Mouse (Mus musculus): ENCODE data around the gene Cbx7. TPM values are rescaled to one million over a fixed set of nuclear protein-coding genes. Genes with fewer than 3 reads are reported as not detected.
A peak's percentile ranks its signal among the peaks of the same experiment; 100 is the strongest.

Cbx7 gene
- total RNA-seq, 2 experiments from 2014 or later = 12.8 to 15.1 TPM

DNA sequence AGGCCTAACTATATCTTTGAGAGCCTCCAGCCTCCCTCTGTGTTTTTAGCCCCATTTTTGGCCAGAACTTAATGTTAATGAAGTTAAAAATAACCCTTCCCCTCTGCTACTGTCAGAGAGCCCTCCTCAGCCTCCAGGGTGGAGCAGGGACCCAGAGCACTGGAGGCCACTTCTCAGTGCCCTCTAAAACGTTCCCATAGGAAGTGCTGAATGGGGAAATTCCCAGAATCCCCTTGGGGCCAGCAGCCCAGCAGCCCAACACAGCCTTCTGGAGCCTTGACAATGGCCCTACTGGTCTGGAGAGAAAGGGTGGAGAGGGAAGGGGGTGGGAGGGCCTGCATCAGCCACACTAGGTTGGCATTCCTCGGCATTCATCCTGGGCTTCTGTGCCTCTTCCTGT is 32.7 kb upstream of the Cbx7 start:
- no peak for DNase-seq (ENCODE audit: low spot score in 2 of 2)

DNA sequence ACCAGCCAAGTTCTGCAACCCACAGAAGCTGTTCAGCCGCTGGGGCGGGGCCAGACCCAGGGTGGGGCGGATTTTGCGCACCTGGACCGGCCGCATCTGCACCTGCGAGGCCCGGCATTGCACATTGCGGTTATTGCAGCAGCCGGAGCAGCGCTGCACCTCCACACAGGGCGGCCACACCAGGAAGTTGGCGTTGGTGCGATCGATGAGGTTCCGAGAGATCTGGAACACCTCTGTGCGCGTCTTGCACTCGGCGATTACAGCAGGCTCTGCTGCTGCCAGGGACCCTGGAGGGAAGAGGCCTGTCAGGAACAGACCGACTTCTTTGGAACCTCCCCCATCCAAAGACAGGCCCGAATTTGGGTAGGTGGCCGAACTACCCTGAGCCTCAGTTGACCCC is 30.7 kb upstream of the Cbx7 start:
- DNase-seq (ENCODE audit: low spot score in 2 of 2) = no peak

DNA sequence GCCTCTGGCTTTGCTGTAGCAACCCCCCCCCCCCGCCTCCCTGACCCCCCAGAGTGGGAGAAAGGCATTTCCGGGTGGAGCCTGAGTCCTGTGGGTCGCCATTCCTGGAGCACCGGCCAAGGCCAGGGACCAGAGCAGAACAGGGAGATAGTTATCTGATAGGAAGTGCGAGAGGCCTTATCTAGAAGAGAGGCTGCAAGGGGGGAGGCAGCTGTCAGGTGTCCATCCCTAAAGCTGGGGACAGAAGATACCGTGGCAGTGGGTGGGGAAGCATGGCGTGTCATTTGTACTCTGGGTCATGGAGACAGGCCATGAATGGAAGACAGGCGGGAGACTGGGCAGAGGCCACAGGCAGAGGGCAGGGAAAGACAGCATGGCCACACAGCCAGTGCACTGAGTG is 29.8 kb upstream of the Cbx7 start:
- no peak for DNase-seq (ENCODE audit: low spot score in 2 of 2)

DNA sequence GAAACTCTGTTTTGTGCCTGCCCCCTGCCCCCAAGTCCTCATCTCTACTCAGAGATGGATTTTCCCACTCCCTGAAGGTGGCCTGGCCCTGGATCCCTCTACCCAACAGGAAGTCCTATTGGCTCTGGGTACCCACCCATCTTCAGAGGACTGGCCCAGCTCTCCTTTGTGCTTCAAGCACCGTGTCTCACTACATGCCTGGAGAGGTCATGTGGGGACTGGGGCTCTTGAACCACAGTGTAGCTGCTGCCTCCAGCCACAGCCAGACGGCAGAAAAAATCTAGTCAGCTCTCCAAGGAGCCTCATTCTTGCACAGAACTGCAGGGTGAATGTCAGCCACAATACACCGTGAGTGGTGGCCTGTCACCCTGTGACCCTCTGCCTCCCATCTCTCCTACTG is 27.1 kb upstream of the Cbx7 start:
- no peak for DNase-seq (ENCODE audit: low spot score in 2 of 2)

DNA sequence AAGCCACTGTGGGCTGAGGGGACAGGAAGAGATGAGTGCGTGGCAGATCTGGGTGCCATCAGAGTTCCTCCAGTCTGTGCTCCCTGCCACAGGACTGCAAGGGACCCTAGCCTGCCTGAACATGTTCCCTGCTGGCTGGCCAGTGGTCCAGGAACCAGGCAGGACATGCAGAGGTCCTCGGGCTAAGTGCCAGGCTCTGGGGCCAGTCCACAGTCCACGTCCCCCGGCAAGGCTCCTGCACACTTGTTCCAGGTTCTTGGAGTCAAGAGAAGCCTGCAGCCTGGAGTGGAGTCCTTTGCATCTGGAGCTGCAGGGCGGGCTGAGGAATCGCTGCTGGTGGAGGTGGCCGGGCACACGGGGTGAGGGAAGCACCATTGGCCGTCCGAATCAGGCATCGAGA is 25.9 kb upstream of the Cbx7 start:
- DNase-seq (ENCODE audit: low spot score in 2 of 2) = no peak

DNA sequence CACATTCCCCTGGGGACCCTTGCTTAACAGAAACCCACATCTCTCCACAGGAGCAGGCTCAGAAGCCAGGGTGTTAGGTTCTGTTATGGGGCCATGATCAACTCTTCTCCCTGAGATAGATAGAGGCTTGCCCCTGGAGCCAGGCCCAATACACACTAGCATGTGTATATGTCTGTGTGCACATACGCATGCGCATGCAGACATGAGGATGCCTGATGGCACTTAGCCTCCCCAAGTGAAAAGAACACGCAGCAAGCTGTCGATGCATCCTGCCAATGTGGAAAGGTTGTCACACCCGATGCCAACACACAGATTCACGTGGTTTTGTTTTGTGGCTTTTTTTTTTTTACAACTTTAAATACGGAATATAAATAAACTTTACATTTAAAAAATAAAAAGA is 24.6 kb upstream of the Cbx7 start:
- DNase-seq (ENCODE audit: low spot score in 2 of 2) = peak; percentile 39 to 71

DNA sequence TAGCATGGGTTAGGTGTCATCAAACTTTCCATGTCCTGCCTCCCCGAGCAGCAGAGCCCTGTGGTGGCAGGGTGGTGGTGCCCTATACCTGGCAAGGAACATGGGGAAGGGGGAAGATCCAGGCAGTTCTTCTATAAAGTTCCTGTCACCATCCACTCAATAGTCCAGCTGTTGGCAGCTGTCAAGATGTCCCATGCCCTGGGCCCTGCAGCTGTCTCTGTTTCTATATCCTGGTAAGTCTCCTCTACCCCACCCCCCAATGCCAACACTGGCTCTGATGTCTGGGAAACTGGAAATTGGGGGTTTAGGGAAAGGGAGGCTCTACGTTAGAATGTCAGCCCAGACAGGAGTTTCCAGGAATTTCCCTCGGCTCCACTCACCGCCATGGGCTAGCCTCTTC is 23.6 kb upstream of the Cbx7 start:
- no peak for DNase-seq (ENCODE audit: low spot score in 2 of 2)

DNA sequence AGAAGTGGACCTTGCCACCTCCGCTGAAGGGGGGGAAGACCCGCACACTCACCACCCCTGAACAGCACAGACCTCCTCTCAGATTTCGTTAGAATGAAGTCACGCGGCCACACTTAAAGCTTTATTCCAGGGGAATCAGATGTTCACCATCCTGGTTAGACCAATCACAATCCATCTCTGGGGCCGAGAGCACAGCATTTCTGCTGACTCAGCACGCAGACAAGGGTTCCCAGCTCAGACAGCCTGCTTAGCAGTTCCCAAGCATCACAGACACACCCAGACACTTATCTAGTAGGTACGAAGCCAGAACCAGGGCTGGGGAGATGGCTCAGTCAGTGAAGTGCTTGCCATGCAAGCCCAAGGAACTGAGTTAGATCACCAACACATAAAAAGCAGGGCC is 15.3 kb upstream of the Cbx7 start:
- no peak for DNase-seq (ENCODE audit: low spot score in 2 of 2)

DNA sequence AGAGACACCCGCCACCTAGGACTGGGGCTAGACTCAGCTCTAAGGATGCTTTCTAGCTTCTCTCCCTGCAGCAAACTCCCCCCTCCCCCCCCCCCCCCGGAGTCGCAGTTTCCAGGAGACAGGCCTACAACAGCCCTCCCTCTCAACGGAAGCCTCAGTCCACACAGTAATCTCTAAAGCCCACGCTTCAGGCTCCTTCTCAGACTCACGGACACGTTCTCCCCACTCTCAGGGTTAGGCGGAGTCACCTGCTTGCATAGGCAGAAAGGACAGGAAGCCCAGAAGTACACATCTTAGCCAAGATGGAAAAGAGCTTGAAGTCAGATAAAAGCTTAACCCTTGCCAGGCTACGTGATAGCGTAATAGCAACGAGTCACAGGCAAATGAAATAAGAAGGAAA is 14.6 kb upstream of the Cbx7 start:
- no peak for DNase-seq (ENCODE audit: low spot score in 2 of 2)

DNA sequence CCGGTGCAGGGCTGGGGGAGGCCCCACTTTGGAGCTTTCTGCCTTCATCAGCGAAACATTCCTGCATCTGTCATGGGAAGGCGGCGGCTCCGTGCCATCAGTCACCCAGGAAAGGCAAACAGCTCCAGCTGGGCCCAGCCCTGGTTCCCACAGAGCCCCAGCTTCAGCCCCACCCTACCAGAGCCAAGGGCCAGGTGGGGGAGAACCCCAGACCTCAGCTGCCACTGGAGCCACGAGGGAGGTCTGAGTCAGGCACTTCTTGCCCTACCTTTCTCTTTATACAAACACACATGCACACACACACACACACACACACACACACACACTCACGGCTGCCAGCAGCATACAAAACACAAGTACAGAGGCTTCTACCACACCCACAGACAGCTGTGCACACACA is 13.2 kb upstream of the Cbx7 start:
- peak in 1 of 2 experiments; percentile 40 for DNase-seq (ENCODE audit: low spot score in 2 of 2)

DNA sequence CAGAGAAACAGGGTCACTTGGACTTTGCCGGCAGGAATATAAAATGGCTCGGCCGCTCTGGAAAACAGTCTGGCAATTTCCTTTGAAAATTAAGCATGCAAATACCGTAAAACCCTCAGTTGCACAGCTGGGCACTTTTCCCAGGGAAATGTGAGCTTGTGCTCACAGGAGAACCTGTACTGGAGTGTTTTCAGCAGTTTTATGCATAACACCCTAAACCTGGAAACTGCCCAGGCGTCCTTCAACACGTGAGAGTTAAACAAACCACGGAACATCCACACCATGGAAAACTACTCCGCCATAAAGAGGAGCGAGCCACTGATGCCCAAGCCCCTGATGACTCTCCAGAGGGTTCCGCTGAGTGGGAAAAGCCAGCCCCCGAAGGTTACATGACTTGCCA is 9.8 kb upstream of the Cbx7 start:
- DNase-seq (ENCODE audit: low spot score in 2 of 2) = no peak

DNA sequence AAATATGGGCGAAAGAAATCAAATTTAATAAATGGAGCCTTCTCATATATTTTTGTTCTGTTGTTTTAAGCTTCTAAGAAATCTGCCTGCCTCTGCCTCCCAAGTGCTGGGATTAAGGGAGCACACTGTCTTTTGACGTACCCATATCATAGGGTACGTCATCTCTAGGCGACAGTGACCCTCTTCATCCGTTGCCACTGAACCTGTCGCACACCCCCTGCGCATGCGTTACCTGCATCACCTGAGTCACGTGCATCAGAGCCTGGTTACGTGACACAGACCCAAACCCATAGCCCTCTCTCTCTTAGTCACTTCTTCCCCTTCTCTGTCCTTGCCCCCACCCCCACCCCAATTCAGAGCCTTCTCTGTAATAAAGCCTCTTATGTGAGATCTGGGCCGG is 1.3 kb upstream of the Cbx7 start:
- no peak for DNase-seq (ENCODE audit: low spot score in 2 of 2)

DNA sequence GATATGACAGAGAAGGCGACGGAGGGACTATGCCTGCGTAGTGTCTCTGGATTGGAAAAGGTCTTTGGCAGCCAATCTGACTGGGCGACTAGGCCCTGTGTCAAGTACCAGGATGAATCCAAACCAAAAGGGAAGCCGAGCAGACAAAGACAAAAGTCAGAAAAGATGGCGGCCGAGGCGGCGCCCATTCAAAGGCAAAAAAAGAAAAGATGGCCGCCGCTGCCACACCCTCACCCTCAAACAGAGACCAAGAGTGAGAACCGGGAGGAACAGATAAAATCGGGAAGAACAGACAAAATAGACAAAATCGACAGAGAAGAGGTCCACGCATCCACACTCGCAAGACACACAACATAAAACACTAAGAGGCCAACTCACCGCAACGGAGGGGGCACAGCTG is 428 bp downstream of the Cbx7 start:
- no peak for DNase-seq (ENCODE audit: low spot score in 2 of 2)

DNA sequence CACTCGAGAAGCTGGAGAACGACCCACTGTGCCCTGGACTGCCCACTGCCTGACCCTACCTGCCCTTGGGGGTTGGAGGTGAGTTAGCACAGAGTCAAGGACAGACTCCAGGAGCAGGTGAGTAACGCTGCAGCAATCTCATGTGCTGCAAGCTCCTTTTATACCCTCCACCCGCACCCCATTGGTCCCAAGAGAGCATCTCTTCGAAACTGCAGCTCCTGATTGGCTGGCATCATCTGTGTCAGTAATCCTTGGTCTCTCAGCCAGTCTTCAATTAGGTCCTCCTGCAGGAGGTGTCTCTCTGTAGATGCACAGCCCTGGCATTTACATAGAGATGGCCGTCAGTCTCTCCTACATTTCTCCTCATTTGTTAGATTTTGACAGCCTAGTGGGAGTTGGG is 3.6 kb downstream of the Cbx7 start:
- no peak for DNase-seq (ENCODE audit: low spot score in 2 of 2)

DNA sequence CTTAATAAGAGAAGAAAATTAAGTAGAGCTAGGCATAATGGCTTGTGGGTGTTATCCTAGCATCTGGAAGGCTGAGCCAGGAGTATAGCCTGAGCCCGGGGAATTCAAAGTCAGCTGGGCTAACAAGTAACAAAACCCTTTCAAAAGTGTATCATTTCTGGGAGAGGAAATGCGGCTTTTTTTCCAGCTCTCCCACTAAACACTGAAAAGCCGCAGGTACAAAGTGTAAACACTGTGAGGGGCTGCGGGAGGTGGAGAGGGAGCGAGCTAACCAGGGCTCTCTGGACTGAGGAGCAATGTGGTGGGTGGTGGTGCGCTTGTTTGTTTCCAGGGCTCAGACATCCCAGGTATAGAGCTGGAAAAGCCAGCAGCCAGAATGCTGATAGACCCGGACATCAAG is 6.5 kb downstream of the Cbx7 start:
- no peak for DNase-seq (ENCODE audit: low spot score in 2 of 2)

DNA sequence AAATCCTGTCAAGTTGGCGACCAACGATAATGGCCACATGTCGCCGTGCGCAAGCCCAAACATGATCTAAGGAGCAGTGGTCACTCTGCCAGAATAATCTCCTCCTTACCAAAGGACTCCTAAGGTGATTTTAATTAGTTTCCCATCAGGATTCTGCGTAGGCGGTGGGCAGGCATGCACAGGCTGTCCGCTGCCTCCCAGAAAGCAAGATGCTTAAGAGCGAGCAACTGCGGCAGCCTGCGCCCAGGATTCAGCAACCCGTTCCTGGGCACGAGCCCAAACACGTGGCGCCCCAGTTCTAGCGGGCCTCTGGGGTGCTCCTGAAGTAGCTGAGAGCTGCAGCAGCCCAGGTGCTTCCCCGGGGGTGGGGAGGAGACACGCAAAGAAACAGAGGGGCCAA is 8.3 kb downstream of the Cbx7 start:
- DNase-seq (ENCODE audit: low spot score in 2 of 2) = no peak

DNA sequence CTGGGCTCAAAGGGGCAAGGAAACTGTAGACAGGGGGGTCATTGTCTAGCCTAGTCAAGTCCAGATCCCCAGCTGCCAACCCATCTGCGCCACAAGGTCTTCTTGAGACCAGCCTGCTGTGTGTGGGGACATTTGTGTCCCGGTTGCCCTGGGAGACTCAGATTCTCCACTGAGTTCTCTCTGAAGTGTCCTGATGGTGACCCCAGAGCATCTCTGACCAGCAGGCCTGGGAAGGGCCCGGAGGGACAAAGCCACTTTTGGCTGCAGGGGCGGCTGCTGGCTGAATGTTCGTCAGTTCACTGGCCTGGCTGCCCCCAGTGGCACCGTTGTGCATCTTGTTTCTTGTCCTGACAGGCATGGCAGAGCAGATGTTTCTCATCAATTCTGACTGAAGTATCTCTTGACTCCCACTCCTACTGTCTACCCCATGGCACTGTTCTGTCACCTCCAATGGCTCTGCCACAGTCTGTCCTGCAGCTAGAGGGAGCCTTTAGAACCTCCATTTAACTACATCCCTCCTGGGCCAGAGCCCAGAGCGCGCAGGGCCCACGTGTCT is 9.5 kb downstream of the Cbx7 start:
- DNase-seq (ENCODE audit: low spot score in 2 of 2) = peak in 1 of 2 experiments; percentile 39

DNA sequence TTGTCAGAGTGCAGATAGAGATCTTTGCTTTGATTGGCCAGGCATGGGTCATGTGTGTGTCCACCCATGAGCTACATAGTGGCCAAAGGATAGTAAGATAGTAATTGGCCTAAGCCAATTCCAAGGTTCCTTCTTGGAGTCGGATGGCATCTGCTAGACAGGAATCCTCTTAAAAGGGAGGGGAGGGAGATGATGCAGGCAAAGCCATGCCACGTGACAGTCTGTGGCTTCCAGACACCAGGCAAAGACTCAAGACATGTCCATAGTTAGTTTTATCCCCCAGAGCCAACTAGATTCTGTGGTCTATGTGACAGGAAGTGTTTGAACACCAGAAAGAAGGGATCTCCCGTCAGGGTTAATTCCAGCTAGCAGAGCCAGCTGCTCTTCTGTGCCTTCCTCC is 12.5 kb downstream of the Cbx7 start:
- DNase-seq (ENCODE audit: low spot score in 2 of 2) = no peak

DNA sequence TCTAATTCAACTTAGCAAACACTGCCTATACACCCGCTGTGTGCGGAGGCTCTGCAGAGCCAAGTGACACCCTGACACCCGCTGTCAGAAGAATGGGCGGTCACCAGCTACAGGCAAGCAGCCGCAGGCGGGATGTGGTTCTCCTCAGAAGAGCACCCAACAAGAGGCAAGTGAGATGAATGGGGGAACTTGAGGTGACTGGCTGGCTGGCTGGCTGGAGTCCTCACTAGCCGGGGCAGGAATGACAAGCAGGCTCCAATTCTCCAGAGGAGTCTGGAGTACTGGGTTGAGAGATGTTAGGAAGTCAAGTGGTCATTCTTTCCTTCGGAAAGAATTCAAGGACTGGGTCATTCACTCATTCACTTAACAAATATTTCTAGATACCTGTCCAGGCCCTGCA is 14.4 kb downstream of the Cbx7 start:
- DNase-seq (ENCODE audit: low spot score in 2 of 2) = no peak

DNA sequence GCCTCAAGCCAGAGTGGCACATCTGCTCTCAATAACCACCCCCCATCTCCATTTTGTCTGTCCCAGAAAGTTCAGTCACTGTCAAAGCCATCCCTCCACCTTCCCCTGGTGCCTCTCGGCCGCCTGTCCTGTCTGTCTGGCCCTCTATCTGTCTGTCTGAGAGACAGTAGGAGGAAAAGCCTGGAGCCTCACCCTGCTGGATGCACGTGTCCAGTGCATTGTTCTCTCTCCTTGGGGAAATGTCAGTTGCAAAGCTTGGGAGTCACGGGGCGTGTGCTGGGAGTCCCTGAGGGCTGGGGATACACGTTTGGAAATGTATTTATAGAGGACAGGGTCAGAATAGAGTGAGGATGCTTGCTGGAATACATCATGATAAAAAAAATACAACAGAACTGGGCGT is 17.4 kb downstream of the Cbx7 start:
- DNase-seq (ENCODE audit: low spot score in 2 of 2) = no peak

DNA sequence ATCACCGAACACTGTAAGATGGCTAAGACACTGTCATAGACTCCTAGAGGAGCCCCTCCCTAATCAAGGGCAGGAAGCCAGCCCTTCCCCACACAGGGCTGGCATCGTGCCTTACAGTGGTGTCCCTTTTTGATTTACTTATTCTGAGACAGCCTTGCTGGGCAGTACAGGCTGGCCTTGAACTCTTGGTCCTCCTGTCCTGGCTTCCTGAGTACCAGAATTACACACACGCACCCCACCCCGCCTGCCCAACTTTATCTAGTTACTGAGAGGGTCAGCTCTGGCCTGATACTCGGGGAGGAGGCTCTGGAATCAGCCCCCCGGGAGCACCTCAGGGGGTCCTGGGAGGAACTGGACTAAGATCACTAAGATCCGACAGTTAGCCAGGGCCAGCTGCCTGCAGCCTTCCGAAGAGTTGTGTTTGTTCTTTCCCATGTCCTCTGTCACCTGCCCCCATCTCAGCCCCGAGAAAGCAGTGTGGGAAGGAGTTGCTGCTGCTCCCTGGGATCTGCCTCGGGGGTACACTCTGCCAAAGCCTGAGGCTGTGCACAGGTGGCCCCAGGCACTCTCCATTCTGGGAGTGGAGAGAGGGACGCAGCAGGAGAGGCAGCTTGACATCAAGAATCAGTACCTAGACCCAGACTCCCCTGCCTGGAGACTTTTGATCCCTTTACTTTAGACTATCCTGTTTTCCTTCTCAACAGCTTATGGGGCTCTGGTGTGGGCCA is 18.3 kb downstream of the Cbx7 start:
- DNase-seq (ENCODE audit: low spot score in 2 of 2) = no peak

DNA sequence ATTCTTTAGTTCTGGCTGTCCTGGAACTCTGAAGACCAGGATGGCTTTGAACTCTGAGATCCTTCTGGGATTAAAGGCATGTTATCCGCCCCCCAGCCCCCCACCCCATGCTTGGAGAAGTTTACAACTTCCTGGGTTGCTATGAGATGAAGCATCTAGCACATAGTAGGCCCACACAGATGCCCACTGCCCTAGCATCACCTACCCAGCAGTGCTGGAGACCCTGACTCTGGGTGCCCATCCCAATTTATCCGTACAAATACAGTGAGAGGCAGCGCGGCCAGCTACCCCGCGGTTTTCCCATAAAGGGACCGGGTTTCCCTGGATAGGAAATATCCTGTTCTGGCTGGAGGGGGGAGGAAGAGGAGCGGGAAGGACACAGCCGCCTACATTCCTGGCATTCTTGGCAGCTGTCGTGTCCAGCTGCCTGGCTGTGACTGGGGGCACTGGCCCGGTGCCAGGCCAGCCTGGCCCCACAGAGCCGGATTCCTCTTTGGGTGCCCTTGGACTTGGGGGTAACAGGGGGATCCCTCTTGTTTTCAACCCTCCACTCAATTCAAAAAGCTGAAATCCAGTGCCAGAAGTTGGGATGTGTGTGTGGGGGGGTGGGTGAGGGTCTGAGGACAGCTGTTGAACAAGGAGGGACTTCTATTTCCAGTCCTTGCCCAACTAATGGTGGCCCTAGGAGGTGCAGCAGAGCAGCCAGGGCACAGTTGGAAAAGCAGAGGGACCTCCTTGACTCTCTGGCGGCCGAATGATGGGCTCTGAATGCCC is 19.0 kb downstream of the Cbx7 start:
- DNase-seq (ENCODE audit: low spot score in 2 of 2) = no peak

DNA sequence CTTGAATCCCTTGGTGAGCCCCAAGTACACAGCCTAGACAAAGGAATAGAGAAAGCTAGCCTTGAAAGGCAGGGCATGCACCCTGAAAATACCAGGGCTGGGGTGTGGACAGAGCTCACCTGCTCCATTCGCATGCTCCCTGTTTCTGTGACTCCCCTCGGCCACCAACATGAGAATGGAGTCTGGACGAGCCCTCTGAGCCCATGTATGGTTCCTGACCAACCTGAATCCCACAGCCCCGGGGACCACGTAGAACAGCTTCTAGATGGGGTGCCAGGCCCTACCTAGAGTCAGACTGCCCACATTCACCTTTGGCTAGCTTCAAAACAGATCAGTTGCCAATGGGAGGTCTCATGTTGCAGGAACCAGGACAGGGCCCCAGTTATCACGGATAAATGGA is 19.7 kb downstream of the Cbx7 start:
- DNase-seq (ENCODE audit: low spot score in 2 of 2) = no peak
